Mouse (Mus musculus) right cerebral cortex, adult 2 months (tissue): ENCODE data around the gene Cpsf7.

Experiments used
- DNase-seq, 2 experiments: peaks; one replicate each; pipeline ENCODE4 v3.0.0; 2021 to 2022; ENCODE audit warnings: low spot score in 2 of 2

Gene Cpsf7

DNA sequence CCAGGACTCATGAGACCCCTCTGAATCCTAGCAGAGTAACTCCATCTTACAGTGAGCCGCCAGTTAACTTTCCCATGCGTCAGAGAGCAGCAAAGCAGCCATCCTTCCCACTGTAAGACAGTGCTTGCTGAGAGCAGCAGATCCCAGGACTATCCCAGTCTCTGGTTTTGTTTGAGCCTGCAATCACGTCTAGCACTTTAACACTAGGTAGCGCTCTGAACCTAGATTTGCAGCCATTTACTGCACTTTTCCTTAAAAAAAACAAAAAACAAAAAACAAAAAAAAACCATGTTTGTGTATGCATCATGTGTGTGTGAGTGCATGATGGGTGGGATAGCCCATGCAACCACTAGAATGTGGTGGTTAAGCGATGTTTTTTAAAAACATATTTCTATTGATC, 35.0 kb downstream of the Cpsf7 start:
- DNase-seq: no peak

DNA sequence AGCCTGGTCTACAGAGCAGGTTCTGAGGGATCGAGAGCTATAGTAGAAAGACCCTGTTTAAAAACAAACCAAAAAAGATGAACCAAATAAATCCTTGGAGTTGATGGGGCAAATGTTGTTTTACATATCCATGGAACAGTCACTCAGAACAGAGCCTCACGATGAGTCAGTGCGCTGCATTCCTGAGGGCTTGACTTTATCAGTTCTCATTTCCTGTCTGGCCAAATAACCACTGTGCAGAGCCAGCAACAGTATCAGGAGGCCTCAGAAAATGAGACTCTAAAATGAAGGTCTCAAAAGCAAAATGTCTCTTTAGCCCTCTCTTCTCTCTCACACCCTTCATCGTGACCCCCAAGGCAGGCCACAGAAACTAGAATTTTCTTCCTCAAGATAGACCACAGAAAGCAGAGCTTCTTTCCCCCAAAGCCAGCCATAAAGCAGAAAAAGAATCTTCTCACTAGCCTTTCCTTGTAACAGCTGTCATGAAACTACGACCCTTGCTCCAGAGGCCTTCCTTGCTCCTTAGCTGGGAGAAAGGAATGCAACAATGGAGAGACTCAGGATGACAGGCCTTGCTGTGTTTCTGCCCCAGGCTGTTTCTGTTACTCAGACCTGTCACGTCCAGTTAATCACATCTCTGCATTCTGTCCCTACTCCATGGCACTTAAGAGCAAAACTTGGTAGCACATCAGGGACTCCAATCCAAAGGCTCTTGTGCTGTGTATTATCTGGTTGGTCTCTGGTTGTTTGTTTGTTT, 36.7 kb downstream of the Cpsf7 start:
- no peak for DNase-seq

DNA sequence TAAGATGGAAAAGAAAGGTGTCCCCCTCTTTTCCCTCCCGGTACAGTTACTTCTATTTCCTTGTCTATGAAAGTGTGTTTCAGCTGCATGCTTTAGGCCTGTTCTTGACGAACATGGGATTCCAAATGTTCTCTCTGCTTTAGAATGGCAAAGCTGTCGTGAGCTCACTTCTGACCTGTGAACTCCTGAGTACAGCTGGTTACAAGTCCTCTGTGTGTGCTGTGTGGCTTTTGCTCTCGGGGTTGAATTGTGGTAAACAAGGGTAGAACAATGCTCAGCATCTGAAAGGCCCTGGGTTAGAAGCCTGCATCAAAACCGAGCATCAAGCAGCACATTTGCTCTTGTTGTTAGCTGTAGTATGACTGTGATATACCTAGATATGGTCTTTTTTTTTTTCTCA, 37.3 kb downstream of the Cpsf7 start:
- no peak for DNase-seq

DNA sequence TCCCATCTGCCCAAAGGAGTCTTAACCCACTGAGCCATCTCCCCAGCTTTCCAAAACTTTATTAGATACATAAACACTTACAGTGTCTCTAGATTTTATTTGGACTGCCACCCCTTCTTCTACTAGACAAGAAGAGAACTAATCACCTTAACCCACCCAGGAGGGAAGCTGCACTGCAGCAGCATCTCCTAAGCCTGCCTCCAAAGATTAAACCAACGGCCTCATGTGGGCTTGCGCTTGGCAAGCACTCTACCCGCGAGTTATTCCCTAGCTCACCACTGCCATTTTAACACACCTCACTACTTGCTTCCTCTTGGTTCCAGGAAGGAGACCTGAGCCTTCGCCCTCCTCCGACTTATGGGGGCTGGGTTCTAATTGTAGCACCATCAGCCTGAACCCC, 39.2 kb downstream of the Cpsf7 start:
- no peak for DNase-seq

DNA sequence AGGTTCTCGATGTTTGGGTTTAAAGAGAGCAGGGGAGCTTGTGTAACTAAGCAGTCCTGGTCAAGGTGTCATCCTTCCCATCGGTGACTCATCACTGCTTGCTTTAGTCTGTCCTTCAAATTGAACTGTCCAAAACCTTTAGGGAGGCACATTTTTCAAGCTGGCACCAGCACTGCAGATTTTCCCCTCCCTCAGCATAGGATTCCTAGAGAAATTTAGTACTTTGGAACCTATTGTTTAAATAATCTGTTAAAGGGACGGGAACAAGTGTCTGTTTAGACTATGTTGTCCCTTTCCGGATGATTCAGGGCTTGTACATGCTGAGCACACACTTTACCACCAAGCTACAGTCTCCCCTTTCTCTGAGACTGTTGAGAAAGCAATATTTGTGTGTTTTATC, 40.2 kb downstream of the Cpsf7 start:
- DNase-seq: no peak

DNA sequence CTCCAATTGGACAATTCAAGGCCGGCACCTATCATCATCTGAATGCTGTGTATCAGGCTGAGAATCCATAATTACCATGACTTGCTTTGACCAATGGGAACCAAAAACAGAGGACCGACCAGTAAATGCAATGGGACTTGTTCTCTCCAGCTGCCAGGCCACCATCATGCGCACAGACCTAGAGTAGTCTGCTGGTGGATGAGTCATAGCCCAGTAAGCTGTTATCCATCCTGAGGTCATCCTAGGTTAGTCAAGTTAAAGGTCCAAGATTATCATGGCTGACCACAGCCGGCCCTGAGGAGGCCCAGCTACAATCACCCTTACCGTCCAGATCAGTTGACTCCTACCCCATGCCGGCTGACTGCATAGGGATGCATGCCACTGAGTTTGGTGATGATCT, 44.6 kb downstream of the Cpsf7 start:
- DNase-seq: no peak

DNA sequence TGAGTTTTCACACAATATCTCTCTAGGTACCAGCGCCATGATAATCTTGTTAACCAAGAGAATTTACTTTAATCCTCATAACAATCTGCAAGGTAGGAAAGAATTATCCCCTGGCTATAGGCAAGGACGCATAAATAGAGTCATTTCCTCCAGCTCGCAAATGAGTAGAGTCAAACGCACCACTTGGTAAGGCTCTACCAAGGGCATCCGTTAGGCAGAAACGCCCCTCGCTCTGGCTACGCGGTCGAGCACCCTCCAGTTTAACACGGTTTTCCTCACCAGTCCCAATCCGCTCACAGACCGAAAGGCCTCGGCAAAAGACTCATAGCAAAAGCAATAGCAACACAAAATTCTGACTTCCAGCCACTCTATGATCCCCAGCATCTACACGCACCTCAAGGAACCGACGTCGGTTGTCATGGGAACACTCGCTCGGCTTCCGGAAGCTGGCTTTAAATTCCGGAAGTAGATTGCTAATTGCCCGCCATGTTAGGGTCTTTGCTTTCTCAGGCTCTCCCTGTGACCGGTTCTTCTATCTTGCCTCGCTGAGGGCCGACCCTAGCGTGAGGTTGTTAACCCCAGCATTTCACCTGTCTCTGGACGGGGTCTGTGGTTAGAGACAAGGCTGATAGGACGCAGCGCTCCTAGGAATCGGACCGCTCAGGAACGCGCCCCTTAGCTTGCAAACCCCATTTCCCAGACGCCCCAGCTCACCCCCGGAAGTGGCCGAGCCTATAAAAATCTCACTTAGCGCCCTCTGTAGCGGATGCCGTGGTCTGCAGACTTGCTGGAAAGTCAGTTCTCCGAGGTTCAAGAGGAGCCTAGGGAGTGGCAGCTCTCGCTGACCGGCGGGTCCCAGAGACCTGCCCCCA, 51.9 kb downstream of the Cpsf7 start, which contains the start of the genes Cyb561a3 and Tmem138:
Gene Cyb561a3, plus strand, starts transcription at position 483 of the 872 bp plus-strand sequence.
Gene Tmem138, minus strand, starts transcription at position 673 of the 872 bp plus-strand sequence.
- DNase-seq: peak; percentile 93 to 95

DNA sequence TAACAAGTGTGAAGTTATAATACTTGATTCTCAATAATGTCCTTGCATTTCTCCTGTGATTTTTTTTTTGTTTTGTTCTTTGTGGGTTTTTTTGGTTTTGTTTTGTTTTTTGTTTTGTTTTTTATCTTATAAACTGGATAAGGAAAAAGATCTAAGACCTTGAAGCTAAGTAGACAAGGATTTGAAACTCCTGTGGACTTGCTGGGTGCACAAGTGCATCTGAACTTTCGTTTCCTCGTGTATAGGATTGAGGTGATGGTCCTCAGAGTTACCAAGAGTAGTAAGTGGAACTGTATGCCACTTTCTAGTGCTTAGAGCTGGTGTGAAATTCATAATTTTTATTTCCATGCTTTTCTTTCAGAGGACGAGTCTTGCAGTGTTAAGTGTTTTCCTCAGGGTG, 55.0 kb downstream of the Cpsf7 start:
- DNase-seq: no peak

DNA sequence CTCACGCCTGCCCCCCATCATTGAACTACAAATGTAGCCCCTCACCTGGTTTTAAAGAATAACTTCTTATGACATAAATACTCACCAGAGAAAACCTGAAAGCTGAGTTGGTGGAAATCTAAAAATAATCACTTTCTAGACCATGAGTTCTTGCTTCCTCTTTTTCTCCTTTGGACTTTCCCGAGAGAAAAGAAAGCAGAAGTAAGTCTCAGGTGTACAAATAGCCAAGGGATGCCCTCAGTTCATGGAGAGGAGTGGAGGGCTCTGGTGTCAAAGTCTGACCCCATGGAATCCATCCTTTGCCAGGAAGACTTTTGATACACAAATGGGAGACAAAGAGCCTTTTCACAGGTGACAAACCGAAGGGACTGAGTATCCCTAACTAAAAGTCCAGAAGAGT, 55.7 kb downstream of the Cpsf7 start:
- no peak for DNase-seq

DNA sequence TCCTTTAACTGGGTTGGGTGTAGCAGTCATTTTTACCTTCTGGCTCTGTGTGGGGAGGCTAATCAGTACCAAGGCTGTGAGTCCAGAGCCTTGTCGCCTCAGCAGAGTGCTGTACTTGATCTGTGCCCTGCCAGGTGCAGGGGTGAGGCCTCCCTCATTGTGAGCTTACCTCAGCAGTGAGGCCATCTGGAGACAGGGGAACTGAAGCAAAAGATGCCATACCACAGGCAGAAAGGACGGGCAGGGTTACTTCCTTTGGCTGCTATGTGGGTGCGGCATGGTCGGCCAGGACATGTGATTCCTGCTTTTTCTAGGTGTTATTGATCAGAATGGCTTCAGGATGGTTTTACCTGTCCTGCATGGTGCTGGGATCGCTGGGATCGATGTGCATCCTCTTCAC, 56.9 kb downstream of the Cpsf7 start:
- no peak for DNase-seq

DNA sequence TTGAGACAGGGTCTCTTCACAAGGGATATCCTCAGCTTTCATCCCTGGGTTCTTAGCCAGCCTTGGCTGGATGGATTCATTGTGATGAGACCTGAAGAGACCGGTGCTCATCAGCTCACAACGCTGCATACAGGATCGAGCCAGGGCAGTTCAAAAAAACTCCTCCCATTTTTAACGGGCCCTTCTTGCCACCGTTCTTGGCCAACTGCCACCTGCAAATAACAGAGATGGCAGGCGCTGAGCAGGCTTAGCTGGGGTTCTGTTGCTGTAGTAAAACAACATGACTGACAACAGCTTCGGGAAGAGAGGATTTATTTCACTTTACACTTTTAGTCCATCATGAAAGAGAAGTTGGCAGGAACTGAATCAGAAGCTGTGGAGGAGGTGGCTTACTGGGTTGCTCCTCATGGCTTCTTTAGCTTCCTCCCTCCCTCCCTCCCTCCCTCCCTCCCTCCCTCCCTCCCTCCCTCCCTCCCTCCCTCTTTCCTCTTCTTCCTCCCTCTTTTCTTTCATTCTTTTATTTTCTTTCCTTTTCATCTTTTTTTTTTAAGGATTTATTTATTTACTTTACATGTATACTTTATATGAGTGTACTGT, 58.6 kb downstream of the Cpsf7 start:
- DNase-seq: no peak

DNA sequence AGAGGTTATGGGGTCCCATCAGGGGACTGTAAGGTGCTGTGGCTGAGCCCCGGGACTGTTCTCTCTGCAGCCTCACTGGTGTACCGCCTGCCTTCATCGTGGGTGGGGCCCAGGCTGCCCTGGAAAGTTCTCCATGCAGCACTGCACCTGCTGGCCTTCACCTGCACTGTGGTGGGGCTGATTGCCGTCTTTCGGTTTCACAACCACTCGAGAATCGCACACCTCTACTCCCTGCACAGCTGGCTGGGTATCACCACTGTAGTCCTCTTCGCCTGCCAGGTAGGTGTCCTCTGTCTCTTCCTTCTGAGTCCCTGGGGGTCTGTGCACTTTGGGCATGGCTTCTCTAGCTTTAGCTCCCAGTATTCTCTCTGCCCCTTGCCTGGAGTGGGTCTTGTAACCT, 60.0 kb downstream of the Cpsf7 start:
- DNase-seq: no peak

DNA sequence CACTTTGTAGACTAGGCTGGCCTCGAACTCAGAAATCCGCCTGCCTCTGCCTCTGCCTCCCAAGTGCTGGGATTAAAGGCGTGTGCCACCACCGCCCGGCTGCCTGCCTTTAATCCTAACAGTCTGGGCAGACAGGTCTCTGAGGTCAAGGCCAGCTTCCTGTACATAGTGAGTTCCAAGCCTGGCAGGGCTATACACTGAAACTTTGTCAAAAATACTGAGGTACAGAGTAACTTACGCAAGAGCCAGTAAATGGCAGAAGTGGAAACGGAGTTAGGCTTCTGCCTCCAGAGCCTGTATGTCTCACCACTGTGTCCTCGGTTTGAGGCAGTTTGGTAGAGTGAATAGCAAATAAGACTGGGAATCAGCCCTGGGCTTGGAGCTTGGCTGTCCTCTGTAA, 62.2 kb downstream of the Cpsf7 start:
- no peak for DNase-seq

DNA sequence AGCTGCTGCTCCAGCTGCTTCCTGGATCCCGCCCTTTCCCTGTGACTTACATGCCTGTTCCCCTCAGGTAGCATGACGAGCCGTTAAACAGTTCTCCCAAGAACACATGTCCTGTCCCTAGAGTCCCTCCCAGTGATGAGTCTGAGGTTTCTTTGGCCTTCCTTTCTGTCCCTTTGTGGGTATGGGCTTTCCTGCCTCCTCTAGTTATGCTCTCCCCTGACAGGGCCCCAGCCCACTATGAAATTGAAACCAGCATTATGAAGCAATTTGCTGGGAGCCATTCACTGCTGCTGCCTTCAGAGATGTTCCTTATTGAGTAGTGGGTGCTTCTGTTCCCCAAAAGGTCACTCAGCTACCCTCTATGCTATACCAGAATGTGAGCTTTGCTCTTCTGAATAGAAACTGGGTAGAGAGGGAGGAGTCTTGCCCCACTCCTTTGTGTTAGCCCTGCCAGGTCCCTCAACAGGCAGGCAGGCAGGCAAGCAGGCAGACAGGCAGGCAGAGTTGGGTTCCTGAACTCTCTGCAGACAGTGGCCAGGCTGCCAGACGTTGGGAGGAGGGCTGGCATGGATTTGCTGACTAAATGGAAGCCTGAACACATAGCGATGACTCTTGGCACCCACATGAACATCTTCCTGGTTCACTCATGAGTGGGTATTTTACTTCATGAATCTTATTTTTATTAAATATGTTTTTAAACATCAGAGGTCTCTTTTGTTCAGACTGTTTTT, 64.2 kb downstream of the Cpsf7 start:
- no peak for DNase-seq

DNA sequence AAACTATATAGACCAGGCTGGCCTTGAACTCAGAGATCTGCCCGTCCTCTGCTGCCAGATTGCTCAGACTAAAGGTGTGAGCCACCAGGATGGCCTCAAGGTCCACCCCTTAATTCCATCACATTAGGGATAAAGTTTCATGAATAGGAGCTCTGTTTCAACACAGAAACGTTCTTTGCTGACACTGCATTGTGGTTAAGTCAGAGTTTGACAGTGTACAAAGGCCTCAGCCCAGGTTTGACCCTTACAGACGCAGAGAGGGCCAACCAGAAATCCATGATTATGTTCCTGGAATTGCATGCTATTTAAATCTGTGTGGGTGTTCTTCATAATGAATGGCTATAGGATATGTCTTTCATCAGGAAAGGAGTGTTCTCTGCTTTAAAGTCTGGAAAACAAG, 65.2 kb downstream of the Cpsf7 start:
- DNase-seq: no peak

DNA sequence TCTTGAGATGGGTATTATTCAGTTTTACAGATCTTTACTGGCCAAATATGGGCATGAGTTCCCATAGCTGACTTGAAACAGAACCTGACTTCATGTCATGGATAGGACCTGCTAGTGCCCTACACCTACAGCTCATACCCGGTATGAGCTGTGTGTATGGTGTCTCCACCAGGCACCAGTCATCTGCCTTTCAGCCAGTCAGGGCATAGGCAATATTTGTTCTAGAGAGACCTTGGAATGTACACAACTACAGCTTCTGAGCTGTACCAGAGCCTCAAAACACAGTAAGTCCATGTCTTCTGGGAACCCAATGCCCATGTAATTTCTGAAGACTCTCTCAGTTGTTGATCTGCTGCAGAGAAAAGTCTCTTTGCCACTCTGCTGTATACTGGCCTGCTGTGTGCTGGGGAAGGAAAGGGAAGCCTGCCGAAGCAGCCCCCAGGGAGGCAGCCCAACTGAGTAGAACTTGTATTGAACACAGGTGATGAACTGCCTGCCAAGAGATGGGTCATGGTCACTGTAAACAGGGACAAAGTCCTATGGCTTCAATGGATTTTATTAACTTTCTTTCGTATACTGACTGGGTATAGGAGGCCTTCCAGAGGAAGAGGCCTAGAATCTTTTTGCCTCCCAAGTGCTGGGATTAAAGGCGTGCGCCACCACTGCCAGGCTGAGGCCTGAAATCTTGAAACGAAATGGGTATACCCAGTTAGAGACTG, 66.8 kb downstream of the Cpsf7 start:
- DNase-seq: no peak
